Mouse (Mus musculus): ENCODE results near the gene Jarid2. TPM values are rescaled to one million over a fixed set of nuclear protein-coding genes. Genes with fewer than 3 reads are reported as not detected.

Gene Jarid2
- total RNA-seq, 2 experiments from 2014 or later = 25.7 to 35.3 TPM

GRCm38 (mm10) chr13:44728145-44728880, 961 bp upstream of the Jarid2 start:
- no peak for DNase-seq (ENCODE audit: extremely low spot score in 1 of 2, low spot score in 1 of 2)

- DNase-seq (ENCODE audit: extremely low spot score in 1 of 2, low spot score in 1 of 2) = peak; percentile 95 to 98
Measured at GRCm38 (mm10) chr13:44730146-44730864, 1.0 kb downstream of the Jarid2 start.

GRCm38 (mm10) chr13:44730939-44731551, 1.8 kb downstream of the Jarid2 start:
- peak; percentile 89 to 96 for DNase-seq (ENCODE audit: extremely low spot score in 1 of 2, low spot score in 1 of 2)

GRCm38 (mm10) chr13:44731727-44732441, 2.6 kb downstream of the Jarid2 start:
- DNase-seq (ENCODE audit: extremely low spot score in 1 of 2, low spot score in 1 of 2) = no peak

GRCm38 (mm10) chr13:44732442-44732974, 3.2 kb downstream of the Jarid2 start:
- no peak for DNase-seq (ENCODE audit: extremely low spot score in 1 of 2, low spot score in 1 of 2)

- DNase-seq (ENCODE audit: extremely low spot score in 1 of 2, low spot score in 1 of 2) = no peak
Measured at GRCm38 (mm10) chr13:44733036-44733372, 3.7 kb downstream of the Jarid2 start.

GRCm38 (mm10) chr13:44733373-44734111, 4.3 kb downstream of the Jarid2 start:
- DNase-seq (ENCODE audit: extremely low spot score in 1 of 2, low spot score in 1 of 2) = peak; percentile 56 to 76

GRCm38 (mm10) chr13:44734441-44734840, 5.2 kb downstream of the Jarid2 start:
- no peak for DNase-seq (ENCODE audit: extremely low spot score in 1 of 2, low spot score in 1 of 2)

GRCm38 (mm10) chr13:44735088-44735690, 5.9 kb downstream of the Jarid2 start:
- DNase-seq (ENCODE audit: extremely low spot score in 1 of 2, low spot score in 1 of 2) = no peak

GRCm38 (mm10) chr13:44737297-44737696, 8.0 kb downstream of the Jarid2 start:
- DNase-seq (ENCODE audit: extremely low spot score in 1 of 2, low spot score in 1 of 2) = no peak

GRCm38 (mm10) chr13:44751780-44752179, 22.5 kb downstream of the Jarid2 start:
- no peak for DNase-seq (ENCODE audit: extremely low spot score in 1 of 2, low spot score in 1 of 2)

GRCm38 (mm10) chr13:44753206-44753605, 23.9 kb downstream of the Jarid2 start:
- DNase-seq (ENCODE audit: extremely low spot score in 1 of 2, low spot score in 1 of 2) = no peak

- DNase-seq (ENCODE audit: extremely low spot score in 1 of 2, low spot score in 1 of 2) = no peak
Measured at GRCm38 (mm10) chr13:44755434-44755833, 26.2 kb downstream of the Jarid2 start.

- DNase-seq (ENCODE audit: extremely low spot score in 1 of 2, low spot score in 1 of 2) = no peak
Measured at GRCm38 (mm10) chr13:44758750-44759149, 29.5 kb downstream of the Jarid2 start.

- no peak for DNase-seq (ENCODE audit: extremely low spot score in 1 of 2, low spot score in 1 of 2)
Measured at GRCm38 (mm10) chr13:44760761-44761160, 31.5 kb downstream of the Jarid2 start.

GRCm38 (mm10) chr13:44763068-44763467, 33.8 kb downstream of the Jarid2 start:
- DNase-seq (ENCODE audit: extremely low spot score in 1 of 2, low spot score in 1 of 2) = no peak

GRCm38 (mm10) chr13:44767751-44768150, 38.5 kb downstream of the Jarid2 start:
- no peak for DNase-seq (ENCODE audit: extremely low spot score in 1 of 2, low spot score in 1 of 2)

- no peak for DNase-seq (ENCODE audit: extremely low spot score in 1 of 2, low spot score in 1 of 2)
Measured at GRCm38 (mm10) chr13:44770808-44771605, 41.7 kb downstream of the Jarid2 start.

- no peak for DNase-seq (ENCODE audit: extremely low spot score in 1 of 2, low spot score in 1 of 2)
Measured at GRCm38 (mm10) chr13:44772816-44773215, 43.5 kb downstream of the Jarid2 start.

All from layer of hippocampus, postnatal 25 days (tissue).